Mouse (Mus musculus) MEL (cell line): Measurements from ENCODE around the gene Fbxo21. TPM values are rescaled to one million over a fixed set of nuclear protein-coding genes. Genes with fewer than 3 reads are reported as not detected.

Experiments used
- DNase-seq: peaks from one replicate; pipeline ENCODE4 v3.0.0; 2011; ENCODE audit warnings: low read depth, low spot score
- H3K27ac ChIP-seq: 2 replicates; pipeline ENCODE4 v1.5.1; 2012; ENCODE audit warnings: low read depth, mild to moderate bottlenecking, control low read depth, low read length, moderate library complexity; ENCODE audit not compliant: control insufficient read depth
- H3K27me3 ChIP-seq, 2 experiments: fragments of 150-350 bp in 1 of 2; sonication (generic) in 1 of 2; 2 replicates each; pipeline ENCODE4 v1.6.1; 2012; ENCODE audit warnings: low read length in 2 of 2, mild to moderate bottlenecking in 2 of 2, improper control_type of control experiment in 1 of 2, moderate library complexity in 1 of 2; ENCODE audit not compliant: insufficient read depth in 2 of 2, control insufficient read depth in 1 of 2
- H3K36me3 ChIP-seq, 2 experiments: 2 replicates each; pipeline ENCODE4 v1.6.1; 2012 to 2014; ENCODE audit warnings: low read length in 2 of 2, improper control_type of control experiment in 1 of 2, inconsistent platforms in 1 of 2, mild to moderate bottlenecking in 1 of 2; ENCODE audit not compliant: insufficient read depth in 2 of 2, control insufficient read depth in 1 of 2
- H3K4me1 ChIP-seq, 2 experiments: fragments of 150-350 bp in 1 of 2; sonication (generic) in 1 of 2; 2 replicates each; pipeline ENCODE4 v1.6.1; 2012; ENCODE audit warnings: low read length in 2 of 2, improper control_type of control experiment in 1 of 2, mild to moderate bottlenecking in 1 of 2; ENCODE audit not compliant: insufficient read depth in 2 of 2, control insufficient read depth in 1 of 2
- H3K4me3 ChIP-seq, 2 experiments: fragments of 150-350 bp in 1 of 2; sonication (generic) in 1 of 2; 2 replicates each; pipeline ENCODE4 v1.5.1; 2012; ENCODE audit warnings: low read depth in 2 of 2, low read length in 2 of 2, mild to moderate bottlenecking in 2 of 2, moderate library complexity in 2 of 2, control low read depth in 1 of 2, improper control_type of control experiment in 1 of 2; ENCODE audit not compliant: control insufficient read depth in 1 of 2, insufficient read depth in 1 of 2
- H3K79me2 ChIP-seq: 2 replicates; pipeline ENCODE4 v1.6.1; 2012; ENCODE audit warnings: mild to moderate bottlenecking, low read length, moderate library complexity; ENCODE audit not compliant: control insufficient read depth, poor library complexity, insufficient read depth
- H3K9ac ChIP-seq: 2 replicates; pipeline ENCODE4 v1.6.1; 2012; ENCODE audit warnings: low read depth, mild to moderate bottlenecking, control low read depth, low read length, moderate library complexity; ENCODE audit not compliant: control insufficient read depth, poor library complexity, severe bottlenecking
- H3K9me3 ChIP-seq: fragments of 150-350 bp; sonication (generic); replicated peaks from 2 replicates; pipeline ENCODE4 v1.6.1; 2012; ENCODE audit warnings: mild to moderate bottlenecking, low read length, improper control_type of control experiment, moderate library complexity; ENCODE audit not compliant: insufficient read depth
- CHD1 ChIP-seq: IDR thresholded peaks from 2 replicates; pipeline ENCODE4 v1.6.1; 2012; ENCODE audit warnings: low read depth, mild to moderate bottlenecking, inconsistent platforms, low read length, improper control_type of control experiment
- CHD2 ChIP-seq: IDR thresholded peaks from 2 replicates; pipeline ENCODE4 v1.6.1; 2011; ENCODE audit warnings: low read length, improper control_type of control experiment
- CTCF ChIP-seq, 3 experiments: IDR thresholded peaks in 2 of 3; conservative IDR thresholded peaks in 1 of 3; 2 replicates each; pipeline ENCODE4 v1.5.1; 2011 to 2012; ENCODE audit warnings: low read length in 3 of 3, low read depth in 2 of 3, mild to moderate bottlenecking in 2 of 3, improper control_type of control experiment in 1 of 3, inconsistent platforms in 1 of 3, mixed read lengths in 1 of 3, moderate library complexity in 1 of 3; ENCODE audit not compliant: control insufficient read depth in 1 of 3, insufficient read depth in 1 of 3, poor library complexity in 1 of 3, severe bottlenecking in 1 of 3
- E2F4 ChIP-seq: IDR thresholded peaks from 2 replicates; pipeline ENCODE4 v1.6.1; 2011; ENCODE audit warnings: low read depth, low read length, improper control_type of control experiment, borderline replicate concordance
- ELF1 ChIP-seq: IDR thresholded peaks from 2 replicates; pipeline ENCODE4 v1.6.1; 2014; ENCODE audit warnings: low read depth, mild to moderate bottlenecking, inconsistent platforms, low read length, improper control_type of control experiment, moderate library complexity
- EP300 ChIP-seq, 2 experiments: IDR thresholded peaks; 2 replicates each; pipeline ENCODE4 v1.6.1; 2011; ENCODE audit warnings: improper control_type of control experiment in 2 of 2, low read length in 2 of 2, low read depth in 1 of 2, mild to moderate bottlenecking in 1 of 2
- ETS1 ChIP-seq: IDR thresholded peaks from 2 replicates; pipeline ENCODE4 v1.6.1; 2012; ENCODE audit warnings: low read depth, mild to moderate bottlenecking, inconsistent platforms, low read length, improper control_type of control experiment, moderate library complexity
- HCFC1 ChIP-seq: IDR thresholded peaks from 2 replicates; pipeline ENCODE4 v1.6.1; 2012; ENCODE audit warnings: low read depth, mild to moderate bottlenecking, inconsistent platforms, low read length, improper control_type of control experiment, moderate library complexity
- JUND ChIP-seq: IDR thresholded peaks from 2 replicates; pipeline ENCODE4 v1.6.1; 2011; ENCODE audit warnings: low read depth, mild to moderate bottlenecking, improper control_type of control experiment, low read length
- KAT2A ChIP-seq: conservative IDR thresholded peaks from 2 replicates; pipeline ENCODE4 v1.6.1; 2012; ENCODE audit warnings: low read depth, low read length, improper control_type of control experiment, inconsistent platforms
- MAFK ChIP-seq: IDR thresholded peaks from 2 replicates; pipeline ENCODE4 v1.6.1; 2011; ENCODE audit warnings: low read depth, mild to moderate bottlenecking, low read length, improper control_type of control experiment, borderline replicate concordance
- MAZ ChIP-seq: IDR thresholded peaks from 2 replicates; pipeline ENCODE4 v1.6.1; 2012; ENCODE audit warnings: low read depth, mild to moderate bottlenecking, inconsistent platforms, low read length, improper control_type of control experiment
- MXI1 ChIP-seq: IDR thresholded peaks from 2 replicates; pipeline ENCODE4 v1.6.1; 2011; ENCODE audit warnings: mild to moderate bottlenecking, low read depth, low read length, improper control_type of control experiment
- NRF1 ChIP-seq: IDR thresholded peaks from 2 replicates; pipeline ENCODE4 v1.6.1; 2014; ENCODE audit warnings: low read depth, mild to moderate bottlenecking, inconsistent platforms, low read length, improper control_type of control experiment, moderate library complexity; ENCODE audit not compliant: poor library complexity, insufficient read depth, severe bottlenecking
- POLR2AphosphoS5 ChIP-seq: IDR thresholded peaks from 2 replicates; pipeline ENCODE4 v1.6.1; 2012; ENCODE audit warnings: low read depth, borderline replicate concordance, mild to moderate bottlenecking, inconsistent platforms, low read length, moderate library complexity, mixed read lengths
- RCOR1 ChIP-seq: IDR thresholded peaks from 2 replicates; pipeline ENCODE4 v1.6.1; 2012; ENCODE audit warnings: low read depth, mild to moderate bottlenecking, inconsistent platforms, low read length, improper control_type of control experiment
- SIN3A ChIP-seq: IDR thresholded peaks from 2 replicates; pipeline ENCODE4 v1.6.1; 2012; ENCODE audit warnings: low read length, improper control_type of control experiment, inconsistent platforms
- TCF12 ChIP-seq: IDR thresholded peaks from 2 replicates; pipeline ENCODE4 v1.6.1; 2014; ENCODE audit warnings: low read depth, mild to moderate bottlenecking, inconsistent platforms, low read length, improper control_type of control experiment, moderate library complexity
- USF1 ChIP-seq: IDR thresholded peaks from 2 replicates; pipeline ENCODE4 v1.6.1; 2014; ENCODE audit warnings: low read depth, mild to moderate bottlenecking, inconsistent platforms, low read length, improper control_type of control experiment, moderate library complexity
- USF2 ChIP-seq, 2 experiments: IDR thresholded peaks; 2 replicates each; pipeline ENCODE4 v1.6.1; 2011 to 2012; ENCODE audit warnings: improper control_type of control experiment in 2 of 2, low read length in 2 of 2, borderline replicate concordance in 1 of 2, inconsistent platforms in 1 of 2, low read depth in 1 of 2, mild to moderate bottlenecking in 1 of 2; ENCODE audit not compliant: insufficient read depth in 1 of 2
- ZKSCAN1 ChIP-seq: IDR thresholded peaks from 2 replicates; pipeline ENCODE4 v1.6.1; 2012; ENCODE audit warnings: low read depth, mild to moderate bottlenecking, inconsistent platforms, low read length, improper control_type of control experiment, moderate library complexity
- ZMIZ1 ChIP-seq: IDR thresholded peaks from 2 replicates; pipeline ENCODE4 v1.6.1; 2012; ENCODE audit warnings: low read depth, mild to moderate bottlenecking, inconsistent platforms, low read length, improper control_type of control experiment, moderate library complexity
- polyA plus RNA-seq, 2 experiments: library from polyadenylated mRNA; stranded (reverse) in 1 of 2; unstranded in 1 of 2; fragments of >175 nt in 1 of 2; fragments of >200 nt in 1 of 2; gene quantifications; 2 replicates each; pipeline versions ENCODE4 v1.2.1 to v1.2.4; 2012; ENCODE audit warnings: low replicate concordance in 2 of 2, low read depth in 1 of 2; ENCODE audit not compliant: insufficient read length in 2 of 2, insufficient read depth in 1 of 2, missing spikeins in 1 of 2
- total RNA-seq: library from RNA; depleted of rRNA; stranded (reverse); fragments of 300-350 nt; gene quantifications from 2 replicates; pipeline ENCODE4 v1.2.3, GENCODE M21; 2012

Fbxo21 gene
- total and polyA plus RNA-seq, 3 experiments, result 10.4 to 20.5 TPM; not detected in 1

DNA sequence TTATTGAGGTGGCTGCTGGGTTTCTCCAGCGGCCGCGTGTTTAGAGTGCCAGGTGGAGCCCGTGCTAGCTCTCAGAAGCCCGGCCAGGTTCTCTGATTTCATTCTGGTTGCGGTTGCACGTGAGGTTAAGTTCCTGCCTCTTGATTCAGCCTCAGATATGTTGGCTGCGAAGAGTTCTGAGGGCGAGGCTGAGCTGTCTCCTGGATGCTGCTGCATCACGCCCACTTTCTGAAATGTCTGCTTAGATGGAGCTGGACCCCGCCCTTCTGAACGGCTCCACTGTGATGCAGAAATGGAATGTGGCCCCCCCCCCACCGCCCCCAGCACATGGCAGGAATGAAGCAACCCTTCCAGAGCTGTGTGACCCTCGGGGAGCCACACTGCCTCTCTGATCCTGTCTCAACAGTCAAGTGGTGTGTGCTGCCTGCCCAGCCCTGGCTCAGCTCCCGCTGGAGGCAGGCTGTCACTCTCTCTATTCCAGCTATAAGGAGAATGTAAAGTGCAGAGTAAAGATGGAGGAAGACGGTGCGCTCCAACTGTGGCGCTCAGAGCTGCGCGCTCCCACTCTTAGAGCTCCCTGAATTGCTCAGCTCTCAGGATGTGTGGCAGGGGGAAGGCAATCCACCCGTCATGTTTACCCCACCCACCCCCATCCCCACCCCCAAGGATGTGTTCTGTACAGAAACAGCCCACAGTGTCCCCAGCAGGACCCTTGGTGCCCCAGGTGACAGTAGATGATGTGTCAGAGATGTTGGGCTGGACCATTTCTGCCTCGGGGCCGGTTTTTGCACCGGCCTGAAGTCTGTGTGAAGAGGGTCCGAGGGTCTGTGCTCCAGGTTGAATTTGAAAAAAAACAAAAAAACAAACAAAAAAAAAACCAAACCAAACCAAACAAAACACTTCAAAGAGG lies 60.6 kb downstream of the Fbxo21 start:
- Histone ChIP-seq H3K4me3 (no peak overlapping the region), H3K27ac (no peak overlapping the region)

DNA sequence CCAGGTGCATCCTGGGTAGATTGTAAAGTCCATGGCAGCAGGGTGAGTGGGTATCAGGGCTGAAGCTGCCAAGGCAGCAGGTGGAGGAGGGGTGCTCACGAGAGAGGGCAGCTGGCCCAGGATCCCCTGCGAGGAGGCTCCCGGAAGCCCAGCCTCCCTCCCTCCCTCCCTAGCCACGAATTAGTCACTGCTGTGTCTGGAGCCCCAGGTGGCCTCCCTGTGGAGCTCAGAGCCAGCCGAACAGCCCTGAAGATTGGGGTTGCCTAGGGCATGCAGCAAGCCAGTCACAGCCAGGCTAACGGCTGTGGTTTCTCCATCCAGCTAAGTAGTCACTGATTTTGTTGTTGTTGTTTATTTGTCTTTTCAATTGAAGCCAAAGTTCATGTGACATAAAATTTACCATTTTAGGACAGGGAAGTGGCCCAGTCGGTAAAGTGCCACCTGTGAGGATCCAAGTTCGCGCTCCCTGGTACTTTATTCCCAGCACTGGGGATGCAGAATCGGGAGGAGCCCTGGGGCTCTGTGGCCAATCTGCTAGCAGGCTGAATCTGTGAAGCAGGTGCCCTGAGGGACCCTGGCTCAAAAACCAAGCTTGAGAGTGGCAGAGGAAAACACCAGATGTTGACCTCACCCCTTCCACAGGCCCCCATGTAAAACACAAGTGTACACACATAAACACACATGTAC lies 61.4 kb downstream of the Fbxo21 start:
- H3K27ac ChIP-seq, result no peak overlapping the region
- H3K9ac ChIP-seq, result no peak overlapping the region
- no peaks in the 10 kb centered on the region for H3K27me3 ChIP-seq
- no peaks in the 10 kb centered on the region for H3K36me3 ChIP-seq
- H3K9me3 ChIP-seq, result no peaks in the 10 kb centered on the region
- no peaks in the 10 kb centered on the region for H3K4me1 ChIP-seq
- no peaks in the 10 kb centered on the region for H3K79me2 ChIP-seq
- TF ChIP-seq CHD1 (no peak), EP300 (IDR thresholded peaks at IDR 0.05; ENCODE audit: low read depth in 1 of 2, low read length in 2 of 2) (no peak), RCOR1 (no peak), ETS1 (no peak), USF2 (IDR thresholded peaks at IDR 0.05; ENCODE audit: borderline replicate concordance in 1 of 2, insufficient read depth in 1 of 2, low read depth in 1 of 2, low read length in 2 of 2) (no peak), JUND (no peak), CTCF (IDR thresholded peaks at IDR 0.05 in 2 of 3, conservative IDR thresholded peaks at IDR 0.05 in 1 of 3; ENCODE audit: control insufficient read depth in 1 of 3, insufficient read depth in 1 of 3, low read depth in 2 of 3, low read length in 3 of 3, poor library complexity in 1 of 3, severe bottlenecking in 1 of 3) (no peak), HCFC1 (no peak), USF1 (no peak), ZMIZ1 (no peak), MAZ (no peak), SIN3A (no peak), ZKSCAN1 (no peak), ELF1 (no peak)
- H3K4me3 ChIP-seq, result no peak overlapping the region
- DNase-seq, result no peak

More for the DNA sequence above, 60.6 kb downstream of the Fbxo21 start:
- no peak for TF ChIP-seq CHD2
- TF ChIP-seq SIN3A, result no peak
- TF ChIP-seq ELF1, result no peak
- no peak for TF ChIP-seq RCOR1
- TF ChIP-seq HCFC1, result no peak
- TF ChIP-seq USF2 (IDR thresholded peaks at IDR 0.05; ENCODE audit: borderline replicate concordance in 1 of 2, insufficient read depth in 1 of 2, low read depth in 1 of 2, low read length in 2 of 2), result no peak
- no peak for TF ChIP-seq ZMIZ1
- TF ChIP-seq MXI1, result no peak
- TF ChIP-seq JUND, result no peak
- TF ChIP-seq POLR2AphosphoS5, result no peak
- no peak for TF ChIP-seq NRF1
- TF ChIP-seq KAT2A, result no peak
- TF ChIP-seq E2F4, result no peak
- TF ChIP-seq TCF12, result no peak
- no peak for TF ChIP-seq CHD1
- no peak for TF ChIP-seq MAFK
- H3K36me3 ChIP-seq, result no peaks in the 10 kb centered on the region
- H3K79me2 ChIP-seq, result no peaks in the 10 kb centered on the region
- H3K9me3 ChIP-seq, result no peaks in the 10 kb centered on the region
- H3K27me3 ChIP-seq, result no peaks in the 10 kb centered on the region
- H3K9ac ChIP-seq, result no peak overlapping the region
- H3K4me1 ChIP-seq, result no peaks in the 10 kb centered on the region
- DNase-seq, result no peak
